Mouse (Mus musculus) bone marrow, adult 2 months (tissue): ENCODE results near the gene Selenom. TPM values are rescaled to one million over a fixed set of nuclear protein-coding genes. Genes with fewer than 3 reads are reported as not detected.
A peak's percentile ranks its signal among the peaks of the same experiment; 100 is the strongest.

Experiments used
- H3K27ac ChIP-seq: fragments of 200-500 bp; 2 replicates; pipeline ENCODE4 v1.5.1; 2012; ENCODE audit warnings: low read depth, mild to moderate bottlenecking, control low read depth, inconsistent platforms, low read length; ENCODE audit not compliant: control insufficient read depth, poor library complexity, insufficient read depth
- H3K4me1 ChIP-seq: fragments of 200-500 bp; 2 replicates; pipeline ENCODE4 v1.6.1; 2011; ENCODE audit warnings: low read length; ENCODE audit not compliant: control insufficient read depth, insufficient read depth
- H3K4me3 ChIP-seq: fragments of 200-500 bp; replicated peaks from 2 replicates; pipeline ENCODE3; 2011; ENCODE audit warnings: mild to moderate bottlenecking, low read depth, low read length, control low read depth; ENCODE audit not compliant: control insufficient read depth
- CTCF ChIP-seq: fragments of 200-500 bp; IDR thresholded peaks from 2 replicates; pipeline ENCODE4 v1.5.1; 2011; ENCODE audit warnings: low read length, control low read depth; ENCODE audit not compliant: control insufficient read depth, insufficient read depth
- POLR2A ChIP-seq: fragments of 200-500 bp; IDR thresholded peaks from 2 replicates; pipeline ENCODE4 v1.6.1; 2011; ENCODE audit warnings: low read depth, mild to moderate bottlenecking, control low read depth, low read length, borderline replicate concordance; ENCODE audit not compliant: control insufficient read depth
- WGBS: fragments of 180-500 bp; shearing (Covaris S2); methylation state at CpG from one replicate; pipeline ENCODE4 v1.1.7; 2018; 5-methylcytosine and 5-hydroxymethylcytosine counted together
- polyA plus RNA-seq: library from polyadenylated mRNA; stranded (reverse); fragments of >200 nt; gene quantifications from 2 replicates; pipeline ENCODE4 v1.2.4, GENCODE M21; 2011; ENCODE audit warnings: low replicate concordance; ENCODE audit not compliant: missing spikeins, insufficient read depth, insufficient read length

Selenom gene
- polyA plus RNA-seq, 1 experiment, result 23.9 TPM

- H3K4me3 ChIP-seq, result no peak overlapping the region
- H3K4me1 ChIP-seq, result no peaks in the 10 kb centered on the region; the same call in 1 of the 2 replicates
- H3K27ac ChIP-seq, result no peak overlapping the region
- TF ChIP-seq CTCF (no peak), POLR2A (no peak)
- WGBS, result 78% methylated on average over 5 of the region's 5 CpGs
Measured at GRCm38 (mm10) chr11:3516121-3516520, 1.6 kb downstream of the Selenom start.

GRCm38 (mm10) chr11:3516859-3517845, 2.7 kb downstream of the Selenom start:
- WGBS, result 2% methylated on average over 50 of the region's 50 CpGs
- H3K4me3 ChIP-seq, result no peak overlapping the region
- TF ChIP-seq CTCF (no peak), POLR2A (peak; percentile 16; the same call in 1 of the 2 replicates)
- H3K4me1 ChIP-seq, result no peaks in the 10 kb centered on the region
- H3K27ac ChIP-seq, result no peak overlapping the region

DNA sequence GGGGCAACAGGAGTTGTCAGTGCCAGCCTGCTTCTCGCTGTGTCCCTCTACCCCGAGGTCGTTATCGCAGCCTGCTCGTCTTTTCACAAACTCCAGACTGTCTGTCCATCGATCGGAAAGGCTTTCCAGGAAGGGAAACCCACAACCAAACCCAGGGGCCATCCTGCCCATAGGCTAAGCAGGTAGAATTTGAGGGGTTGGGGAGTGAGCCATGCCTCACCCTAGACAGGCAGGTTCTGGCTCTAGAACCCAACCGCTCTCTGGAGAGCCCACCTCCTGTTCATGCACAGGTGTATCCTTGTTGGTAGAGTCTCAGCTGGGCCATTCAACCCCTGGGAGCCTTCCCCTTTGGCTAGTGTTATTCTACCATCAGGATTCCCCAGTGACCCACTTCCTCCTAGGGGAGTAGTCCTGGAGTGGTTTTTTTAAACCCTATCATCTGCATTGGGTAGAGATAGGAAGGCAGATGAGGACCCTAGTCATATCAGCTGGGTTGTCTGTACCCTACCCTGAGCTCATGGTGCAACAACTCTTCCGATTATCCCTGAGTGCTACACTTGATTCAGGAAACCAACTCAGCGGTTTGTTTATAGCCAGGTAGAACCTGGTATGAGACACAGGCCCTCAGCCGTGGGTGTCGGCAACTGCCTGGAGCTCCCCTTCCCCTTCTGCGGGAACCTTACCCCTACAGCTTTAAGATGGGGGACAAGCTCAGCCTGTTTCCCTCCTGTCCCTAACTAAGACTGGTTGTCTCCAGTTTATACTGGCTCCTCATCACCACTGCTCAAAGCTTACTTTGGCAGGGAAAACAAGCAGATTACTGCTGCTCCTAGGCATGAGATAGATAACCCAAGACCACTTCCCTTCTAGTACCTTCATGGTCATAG, 3.6 kb downstream of the Selenom start:
- Histone ChIP-seq H3K4me1 (no peaks in the 10 kb centered on the region), H3K4me3 (no peak overlapping the region), H3K27ac (no peak overlapping the region)
- WGBS, result 47% methylated on average over 13 of the region's 13 CpGs
- TF ChIP-seq POLR2A (no peak), CTCF (no peak)

GRCm38 (mm10) chr11:3519051-3519726, 4.7 kb downstream of the Selenom start:
- Histone ChIP-seq H3K4me1 (no peaks in the 10 kb centered on the region), H3K4me3 (no peak overlapping the region), H3K27ac (no peak overlapping the region)
- TF ChIP-seq POLR2A (no peak), CTCF (no peak)
- 73% methylated on average over 4 of the region's 4 CpGs for WGBS

GRCm38 (mm10) chr11:3519756-3520398, 5.4 kb downstream of the Selenom start:
- TF ChIP-seq POLR2A, result no peak
- no peak for TF ChIP-seq CTCF
- WGBS, result 80% methylated on average over 11 of the region's 11 CpGs

DNA sequence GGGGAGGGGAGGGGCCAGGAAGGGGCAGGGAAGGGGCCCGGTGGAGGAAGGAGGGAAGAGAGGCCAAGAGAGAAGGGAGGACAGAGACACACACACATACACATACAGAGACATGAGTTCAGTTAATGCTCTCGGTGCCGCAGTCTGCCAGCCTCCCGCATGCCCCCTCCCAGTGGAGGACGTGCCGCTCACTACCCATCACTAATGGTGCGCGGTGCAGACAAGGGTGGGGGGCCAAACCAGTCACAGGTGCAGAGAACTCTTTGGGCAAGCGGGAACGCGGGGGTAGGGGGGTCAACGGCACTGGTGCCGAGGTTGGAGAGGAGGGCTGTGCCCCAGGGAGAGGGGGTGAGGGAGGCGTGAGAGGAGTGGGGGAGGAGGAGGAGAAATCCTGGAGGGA, 6.4 kb downstream of the Selenom start:
- Histone ChIP-seq H3K4me3 (no peak overlapping the region), H3K27ac (no peak overlapping the region), H3K4me1 (no peaks in the 10 kb centered on the region)
- 90% methylated on average over 14 of the region's 14 CpGs for WGBS
- TF ChIP-seq CTCF (no peak), POLR2A (0 out of 2 replicates have a peak, but pooled peaks have one; percentile 10)

More at GRCm38 (mm10) chr11:3519756-3520398, 5.4 kb downstream of the Selenom start:
- Histone ChIP-seq H3K4me1 (no peaks in the 10 kb centered on the region), H3K27ac (no peak overlapping the region), H3K4me3 (no peak overlapping the region)
